Mouse (Mus musculus) CH12.LX (cell line): Measurements from ENCODE around the gene Mbd5. TPM values are rescaled to one million over a fixed set of nuclear protein-coding genes. Genes with fewer than 3 reads are reported as not detected.

ENCODE experiments used
- DNase-seq: peaks from one replicate; pipeline ENCODE4 v3.0.0-alpha.2; 2013; ENCODE audit errors: extremely low read depth
- H3K27ac ChIP-seq: 2 replicates; pipeline ENCODE4 v1.5.1; 2012; ENCODE audit warnings: low read depth, mild to moderate bottlenecking, control low read depth, moderate library complexity; ENCODE audit not compliant: insufficient read depth
- H3K27me3 ChIP-seq: replicated peaks from 2 replicates; pipeline ENCODE3; 2012; ENCODE audit warnings: inconsistent platforms
- H3K36me3 ChIP-seq, 2 experiments: replicated peaks in 1 of 2; 2 replicates each; pipeline versions ENCODE3 to v1.6.1; 2012; ENCODE audit warnings: inconsistent platforms in 1 of 2, low read length in 1 of 2, mild to moderate bottlenecking in 1 of 2, mixed read lengths in 1 of 2, moderate library complexity in 1 of 2; ENCODE audit not compliant: control insufficient read depth in 1 of 2, insufficient read depth in 1 of 2
- H3K4me1 ChIP-seq, 2 experiments: 2 replicates each; pipeline ENCODE4 v1.6.1; 2012; ENCODE audit warnings: inconsistent platforms in 1 of 2, moderate library complexity in 1 of 2; ENCODE audit not compliant: insufficient read depth in 2 of 2, control insufficient read depth in 1 of 2
- H3K4me2 ChIP-seq: 2 replicates; pipeline ENCODE4 v1.6.1; 2012; ENCODE audit warnings: low read depth, mild to moderate bottlenecking, control low read depth; ENCODE audit not compliant: poor library complexity, insufficient read depth, severe bottlenecking
- H3K4me3 ChIP-seq, 3 experiments: fragments of 150-350 bp in 1 of 3; sonication (generic) in 1 of 3; replicated peaks in 1 of 3; 2 replicates each; pipeline versions ENCODE3 to v1.5.1; 2011 to 2012; ENCODE audit warnings: low read depth in 2 of 3, low read length in 2 of 3, mild to moderate bottlenecking in 2 of 3, moderate library complexity in 2 of 3, control low read depth in 1 of 3, improper control_type of control experiment in 1 of 3, inconsistent platforms in 1 of 3, mixed read lengths in 1 of 3; ENCODE audit not compliant: poor library complexity in 1 of 3
- H3K79me2 ChIP-seq: replicated peaks from 2 replicates; pipeline ENCODE4 v1.6.1; 2012; ENCODE audit warnings: mild to moderate bottlenecking, moderate library complexity; ENCODE audit not compliant: control insufficient read depth, poor library complexity, insufficient read depth, severe bottlenecking; ENCODE audit errors: extremely low read depth
- H3K9ac ChIP-seq: 2 replicates; pipeline ENCODE4 v1.6.1; 2012; ENCODE audit warnings: low read depth, mild to moderate bottlenecking, control low read depth, moderate library complexity; ENCODE audit not compliant: insufficient read depth
- H3K9me3 ChIP-seq: replicated peaks from 2 replicates; pipeline ENCODE3; 2012; ENCODE audit warnings: low read length, inconsistent platforms, mixed read lengths
- CHD1 ChIP-seq: IDR thresholded peaks from 2 replicates; pipeline ENCODE4 v1.6.1; 2012; ENCODE audit warnings: low read depth, low read length, improper control_type of control experiment, inconsistent platforms
- E2F4 ChIP-seq: IDR thresholded peaks from 2 replicates; pipeline ENCODE4 v1.6.1; 2011; ENCODE audit warnings: low read depth, low read length, improper control_type of control experiment; ENCODE audit not compliant: insufficient replicate concordance
- ELF1 ChIP-seq: IDR thresholded peaks from 2 replicates; pipeline ENCODE4 v1.6.1; 2014; ENCODE audit warnings: low read depth, mild to moderate bottlenecking, inconsistent platforms, low read length, improper control_type of control experiment
- EP300 ChIP-seq: IDR thresholded peaks from 2 replicates; pipeline ENCODE4 v1.6.1; 2011; ENCODE audit warnings: low read length, improper control_type of control experiment
- ETS1 ChIP-seq: conservative IDR thresholded peaks from 2 replicates; pipeline ENCODE4 v1.6.1; 2012; ENCODE audit warnings: low read depth, mild to moderate bottlenecking, inconsistent platforms, low read length, improper control_type of control experiment, moderate library complexity
- GABPA ChIP-seq: IDR thresholded peaks from 2 replicates; pipeline ENCODE4 v1.6.1; 2012; ENCODE audit warnings: low read depth, low read length, improper control_type of control experiment, inconsistent platforms; ENCODE audit not compliant: insufficient replicate concordance
- IRF4 ChIP-seq: IDR thresholded peaks from 2 replicates; pipeline ENCODE4 v1.6.1; 2014; ENCODE audit warnings: low read depth, mild to moderate bottlenecking, inconsistent platforms, low read length, improper control_type of control experiment
- JUN ChIP-seq: IDR thresholded peaks from 2 replicates; pipeline ENCODE4 v1.6.1; 2011; ENCODE audit warnings: low read depth, mild to moderate bottlenecking, low read length, improper control_type of control experiment, moderate library complexity; ENCODE audit not compliant: insufficient read depth
- MAFK ChIP-seq: IDR thresholded peaks from 2 replicates; pipeline ENCODE4 v1.6.1; 2011; ENCODE audit warnings: low read length, improper control_type of control experiment; ENCODE audit not compliant: insufficient replicate concordance
- MAZ ChIP-seq: IDR thresholded peaks from 2 replicates; pipeline ENCODE4 v1.6.1; 2012; ENCODE audit warnings: low read depth, mild to moderate bottlenecking, inconsistent platforms, low read length, improper control_type of control experiment, moderate library complexity
- MEF2A ChIP-seq: IDR thresholded peaks from 2 replicates; pipeline ENCODE4 v1.6.1; 2014; ENCODE audit warnings: low read depth, mild to moderate bottlenecking, inconsistent platforms, low read length, improper control_type of control experiment, borderline replicate concordance
- POLR2A ChIP-seq: IDR thresholded peaks from 2 replicates; pipeline ENCODE4 v1.6.1; 2011; ENCODE audit warnings: low read depth, mild to moderate bottlenecking, improper control_type of control experiment, low read length
- UBTF ChIP-seq: IDR thresholded peaks from 2 replicates; pipeline ENCODE4 v1.6.1; 2012; ENCODE audit warnings: low read depth, mild to moderate bottlenecking, inconsistent platforms, low read length, improper control_type of control experiment, moderate library complexity
- USF1 ChIP-seq: IDR thresholded peaks from 2 replicates; pipeline ENCODE4 v1.6.1; 2014; ENCODE audit warnings: low read depth, mild to moderate bottlenecking, inconsistent platforms, low read length, improper control_type of control experiment
- ZNF384 ChIP-seq: IDR thresholded peaks from 2 replicates; pipeline ENCODE4 v1.6.1; 2012; ENCODE audit warnings: low read depth, low read length, improper control_type of control experiment, inconsistent platforms
- dilution Hi-C: fragments of 300-500 bp; cut with MboI; formaldehyde crosslinking; loops from 2 replicates; pipeline ENCODE4 v1.14.3; 2020; ENCODE audit warnings: low sequenced_read_pairs; ENCODE audit not compliant: extremely low pct_unique_long_range_greater_than_20kb, extremely low pct_ligation_motif_present
- in situ Hi-C: fragments of 300-500 bp; cut with MboI; formaldehyde crosslinking; loops from 3 replicates; pipeline ENCODE4 v1.14.3; 2019; ENCODE audit warnings: low sequenced_read_pairs, low pct_ligation_motif_present, low pct_unique_long_range_greater_than_20kb, mixed read lengths
- polyA plus RNA-seq: library from polyadenylated mRNA; unstranded; fragments of >175 nt; gene quantifications from 2 replicates; pipeline ENCODE4 v1.2.1, GENCODE M21; 2012; ENCODE audit warnings: low read depth; ENCODE audit not compliant: insufficient read length
- total RNA-seq, 2 experiments: library from RNA; depleted of rRNA; stranded (reverse); fragments of 300-350 nt in 1 of 2; fragments of >200 nt in 1 of 2; gene quantifications; 2 replicates each; pipeline ENCODE4 v1.2.3; 2012 to 2014

Mbd5 gene
- total and polyA plus RNA-seq, 3 experiments, result 2.8 to 6.3 (median 5.8) TPM

DNA sequence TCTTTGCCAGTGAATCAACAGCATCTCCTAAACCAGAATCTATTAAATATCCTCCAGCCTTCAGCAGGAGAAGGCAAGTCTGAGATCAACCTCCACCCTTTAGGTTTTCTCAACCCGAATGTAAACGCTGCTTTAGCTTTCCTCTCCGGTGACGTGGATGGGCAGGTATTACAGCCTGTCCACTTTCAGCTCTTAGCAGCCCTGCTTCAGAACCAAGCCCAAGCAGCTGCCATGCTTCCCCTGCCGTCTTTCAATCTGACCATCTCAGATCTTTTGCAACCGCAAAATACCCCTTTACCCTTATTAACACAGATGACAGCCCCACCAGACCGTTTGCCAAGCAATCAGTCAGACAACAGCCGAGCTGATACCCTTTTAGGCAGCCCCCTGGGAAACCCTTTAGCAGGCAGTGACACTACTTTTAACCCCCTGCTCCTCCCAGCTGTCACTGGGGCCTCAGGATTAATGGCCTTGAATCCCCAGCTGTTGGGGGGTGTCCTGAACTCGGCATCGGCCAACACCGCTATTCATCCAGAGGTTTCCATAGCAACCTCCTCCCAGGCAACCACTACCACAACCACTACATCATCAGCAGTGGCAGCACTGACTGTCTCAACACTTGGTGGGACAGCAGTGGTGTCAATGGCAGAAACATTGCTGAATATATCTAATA is 323.1 kb downstream of the Mbd5 start:
- H3K79me2 ChIP-seq, result no peaks in the 10 kb centered on the region
- H3K9me3 ChIP-seq, result no peaks in the 10 kb centered on the region
- no peak overlapping the region for H3K4me2 ChIP-seq
- DNase-seq, result peak; percentile 27
- H3K4me1 ChIP-seq, result peaks cover 2 to 43% of the 10 kb centered on the region in 2 experiments; a peak in 3 of 4 replicates
- dilution Hi-C loops, result no loop called here
- H3K27me3 ChIP-seq, result no peaks in the 10 kb centered on the region
- no peaks in the 10 kb centered on the region for H3K36me3 ChIP-seq
- TF ChIP-seq MAZ (no peak), ETS1 (no peak), USF1 (no peak), MEF2A (no peak), E2F4 (no peak), CHD1 (no peak), JUN (no peak), EP300 (no peak), MAFK (no peak), ZNF384 (no peak), GABPA (no peak), UBTF (no peak), POLR2A (no peak)
- H3K9ac ChIP-seq, result no peak overlapping the region
- no peak overlapping the region for H3K27ac ChIP-seq
- no peak overlapping the region for H3K4me3 ChIP-seq
- in situ Hi-C loops, result no loop called here

DNA sequence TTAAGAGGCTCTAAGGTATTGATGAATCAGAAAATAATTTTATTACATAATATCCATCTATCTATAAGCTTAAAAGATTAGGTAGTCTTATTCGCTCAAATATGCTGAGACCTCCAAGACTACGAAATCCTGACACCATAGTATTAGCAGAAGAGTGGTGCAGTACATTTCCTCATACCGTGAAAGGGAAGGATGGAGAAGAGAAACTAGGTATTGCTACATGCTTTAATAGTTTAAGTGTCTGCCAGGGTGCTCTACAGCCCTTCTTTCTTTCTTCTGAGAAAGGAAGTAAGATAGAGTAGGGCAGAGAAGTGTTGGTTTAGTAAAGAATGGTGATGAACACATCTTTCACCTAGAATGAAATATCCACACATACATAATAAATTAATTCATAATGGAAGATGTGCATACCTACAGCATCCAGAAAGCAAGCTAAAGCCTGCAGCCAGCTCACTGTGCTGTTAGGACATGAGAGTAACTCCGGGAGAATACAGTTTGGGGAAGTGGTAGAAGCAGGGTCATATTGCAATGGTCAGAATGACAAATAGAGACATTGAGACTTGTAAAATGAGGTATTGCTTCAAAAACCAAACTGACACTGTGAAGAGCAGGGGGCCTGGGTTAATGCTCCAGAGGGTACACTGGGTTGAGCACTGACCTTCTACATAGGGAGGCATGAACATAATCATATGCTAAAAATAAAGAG is 326.9 kb downstream of the Mbd5 start:
- dilution Hi-C loops, result no loop called here

More for the DNA sequence above, 326.9 kb downstream of the Mbd5 start:
- no peaks in the 10 kb centered on the region for H3K9me3 ChIP-seq
- H3K9ac ChIP-seq, result no peak overlapping the region
- DNase-seq, result peak; percentile 33
- no peak overlapping the region for H3K4me2 ChIP-seq
- no peaks in the 10 kb centered on the region for H3K79me2 ChIP-seq
- peaks cover 2 to 43% of the 10 kb centered on the region in 2 experiments; a peak in 3 of 4 replicates for H3K4me1 ChIP-seq
- no peak overlapping the region for H3K27ac ChIP-seq
- in situ Hi-C loops, result no loop called here
- H3K36me3 ChIP-seq, result no peaks in the 10 kb centered on the region
- TF ChIP-seq EP300, result peak; percentile 48; the same call in 1 of the 2 replicates
- TF ChIP-seq IRF4, result peak; percentile 14; the same call in 1 of the 2 replicates
- no peak for TF ChIP-seq ELF1
- TF ChIP-seq, all 38 proteins: peak for 2
- no peak overlapping the region for H3K4me3 ChIP-seq
- H3K27me3 ChIP-seq, result no peaks in the 10 kb centered on the region
